Mouse (Mus musculus): ENCODE data around the gene Gas7. TPM values are rescaled to one million over a fixed set of nuclear protein-coding genes. Genes with fewer than 3 reads are reported as not detected.

Gene Gas7
- total and polyA plus RNA-seq, 2 experiments from 2014 or later: 4.8 to 23.2 TPM

- ATAC-seq (ENCODE audit: insufficient read depth, low read depth): no peak
- TF ChIP-seq EP300 (IDR thresholded peaks at IDR 0.05; ENCODE audit: low read depth) (no peak), CTCF (IDR thresholded peaks at IDR 0.05; ENCODE audit: low read depth) (no peak)
Measured at GRCm38 (mm10) chr11:67616557-67617239, 161.5 kb downstream of the Gas7 start.

GRCm38 (mm10) chr11:67622340-67622739 lies 167.1 kb downstream of the Gas7 start:
- H3K4me1 ChIP-seq (ENCODE audit: control insufficient read depth, insufficient read depth): no peaks in the 10 kb centered on the region
- H3K36me3 ChIP-seq (replicated peaks; ENCODE audit: control insufficient read depth, insufficient read depth, low read length): no peaks in the 10 kb centered on the region
- WGBS: 72% methylated on average over 7 of the region's 7 CpGs
- no peak for TF ChIP-seq CTCF (IDR thresholded peaks at IDR 0.05; ENCODE audit: low read depth)
- no peak for TF ChIP-seq EP300 (IDR thresholded peaks at IDR 0.05; ENCODE audit: low read depth)
- no peak overlapping the region for H3K9ac ChIP-seq (replicated peaks; ENCODE audit: low read depth, low read length)
- ATAC-seq (ENCODE audit: insufficient read depth, low read depth) (no peak), DNase-seq (ENCODE audit: low spot score) (no peak)
- no peaks in the 10 kb centered on the region for H3K27me3 ChIP-seq (ENCODE audit: control insufficient read depth, insufficient read depth, low read length)
- no peaks in the 10 kb centered on the region for H3K9me3 ChIP-seq (replicated peaks; ENCODE audit: control insufficient read depth, low read length)
- H3K4me2 ChIP-seq (ENCODE audit: low read depth, low read length): no peak overlapping the region
- no peak overlapping the region for H3K27ac ChIP-seq (ENCODE audit: low read depth)
- no peak overlapping the region for H3K4me3 ChIP-seq (ENCODE audit: low read depth, low read length)

More at GRCm38 (mm10) chr11:67616557-67617239, 161.5 kb downstream of the Gas7 start:
- no peak for DNase-seq (ENCODE audit: low spot score)
- Histone ChIP-seq H3K4me3 (ENCODE audit: low read depth, low read length) (no peak overlapping the region), H3K9me3 (replicated peaks; ENCODE audit: control insufficient read depth, low read length) (no peaks in the 10 kb centered on the region), H3K4me1 (ENCODE audit: control insufficient read depth, insufficient read depth) (no peaks in the 10 kb centered on the region), H3K36me3 (replicated peaks; ENCODE audit: control insufficient read depth, insufficient read depth, low read length) (no peaks in the 10 kb centered on the region), H3K4me2 (ENCODE audit: low read depth, low read length) (no peak overlapping the region), H3K27ac (ENCODE audit: low read depth) (no peak overlapping the region), H3K27me3 (ENCODE audit: control insufficient read depth, insufficient read depth, low read length) (no peaks in the 10 kb centered on the region), H3K9ac (replicated peaks; ENCODE audit: low read depth, low read length) (no peak overlapping the region)
- 77% methylated on average over 13 of the region's 13 CpGs for WGBS

- TF ChIP-seq EP300 (IDR thresholded peaks at IDR 0.05; ENCODE audit: low read depth) (no peak), CTCF (IDR thresholded peaks at IDR 0.05; ENCODE audit: low read depth) (no peak)
- no peaks in the 10 kb centered on the region for H3K27me3 ChIP-seq (ENCODE audit: control insufficient read depth, insufficient read depth, low read length)
- no peak for ATAC-seq (ENCODE audit: insufficient read depth, low read depth)
- no peak for DNase-seq (ENCODE audit: low spot score)
- H3K4me2 ChIP-seq (ENCODE audit: low read depth, low read length): no peak overlapping the region
- WGBS: 90% methylated on average over 7 of the region's 7 CpGs
- no peaks in the 10 kb centered on the region for H3K36me3 ChIP-seq (replicated peaks; ENCODE audit: control insufficient read depth, insufficient read depth, low read length)
- peaks cover 5% of the 10 kb centered on the region; the same call in 1 of the 2 replicates for H3K4me1 ChIP-seq (ENCODE audit: control insufficient read depth, insufficient read depth)
- H3K4me3 ChIP-seq (ENCODE audit: low read depth, low read length): no peak overlapping the region
- H3K9ac ChIP-seq (replicated peaks; ENCODE audit: low read depth, low read length): no peak overlapping the region
- H3K9me3 ChIP-seq (replicated peaks; ENCODE audit: control insufficient read depth, low read length): no peaks in the 10 kb centered on the region
- no peak overlapping the region for H3K27ac ChIP-seq (ENCODE audit: low read depth)
Measured at GRCm38 (mm10) chr11:67627179-67627578, 171.9 kb downstream of the Gas7 start.

DNA sequence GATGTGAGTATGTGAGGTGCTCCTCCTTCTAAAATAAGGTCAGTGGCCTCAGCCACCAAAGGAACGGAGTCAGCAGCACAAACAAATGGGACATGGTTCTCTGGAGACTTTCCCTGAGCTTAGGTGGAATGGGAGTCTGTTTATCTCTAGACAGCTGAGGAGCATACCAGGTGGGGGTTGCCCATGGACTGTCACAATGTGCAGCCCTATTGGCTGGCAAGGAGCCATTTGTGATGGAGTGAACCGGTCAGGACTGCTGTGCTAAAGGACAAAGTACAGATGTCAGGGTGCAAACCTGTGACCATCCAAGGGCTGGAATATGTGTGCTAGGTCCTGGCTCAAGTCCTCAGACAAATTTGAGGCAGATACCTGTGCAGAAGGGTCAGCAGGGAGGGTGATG lies 173.3 kb downstream of the Gas7 start:
- Histone ChIP-seq H3K9me3 (replicated peaks; ENCODE audit: control insufficient read depth, low read length) (no peaks in the 10 kb centered on the region), H3K36me3 (replicated peaks; ENCODE audit: control insufficient read depth, insufficient read depth, low read length) (no peaks in the 10 kb centered on the region), H3K9ac (replicated peaks; ENCODE audit: low read depth, low read length) (no peak overlapping the region), H3K4me1 (ENCODE audit: control insufficient read depth, insufficient read depth) (peaks cover 5% of the 10 kb centered on the region; the same call in 1 of the 2 replicates), H3K4me2 (ENCODE audit: low read depth, low read length) (no peak overlapping the region), H3K27me3 (ENCODE audit: control insufficient read depth, insufficient read depth, low read length) (no peaks in the 10 kb centered on the region), H3K4me3 (ENCODE audit: low read depth, low read length) (no peak overlapping the region), H3K27ac (ENCODE audit: low read depth) (no peak overlapping the region)
- 41% methylated on average over 2 of the region's 2 CpGs for WGBS
- no peak for TF ChIP-seq CTCF (IDR thresholded peaks at IDR 0.05; ENCODE audit: low read depth)
- ATAC-seq (ENCODE audit: insufficient read depth, low read depth) (no peak), DNase-seq (ENCODE audit: low spot score) (no peak)

GRCm38 (mm10) chr11:67632906-67633305 lies 177.7 kb downstream of the Gas7 start:
- DNase-seq (ENCODE audit: low spot score) (no peak), ATAC-seq (ENCODE audit: insufficient read depth, low read depth) (no peak)
- H3K4me3 ChIP-seq (ENCODE audit: low read depth, low read length): no peak overlapping the region
- no peak overlapping the region for H3K4me2 ChIP-seq (ENCODE audit: low read depth, low read length)
- no peak overlapping the region for H3K27ac ChIP-seq (ENCODE audit: low read depth)
- no peaks in the 10 kb centered on the region for H3K27me3 ChIP-seq (ENCODE audit: control insufficient read depth, insufficient read depth, low read length)
- no peaks in the 10 kb centered on the region for H3K9me3 ChIP-seq (replicated peaks; ENCODE audit: control insufficient read depth, low read length)
- H3K36me3 ChIP-seq (replicated peaks; ENCODE audit: control insufficient read depth, insufficient read depth, low read length): no peaks in the 10 kb centered on the region
- no peak overlapping the region for H3K9ac ChIP-seq (replicated peaks; ENCODE audit: low read depth, low read length)
- TF ChIP-seq CTCF (IDR thresholded peaks at IDR 0.05; ENCODE audit: low read depth) (no peak), EP300 (IDR thresholded peaks at IDR 0.05; ENCODE audit: low read depth) (no peak)
- WGBS: 78% methylated on average over 8 of the region's 8 CpGs
- peaks cover 5% of the 10 kb centered on the region; the same call in 1 of the 2 replicates for H3K4me1 ChIP-seq (ENCODE audit: control insufficient read depth, insufficient read depth)
